Mouse (Mus musculus) forebrain, embryonic 16.5 days (tissue): ENCODE results near the gene Fli1. TPM values are rescaled to one million over a fixed set of nuclear protein-coding genes. Genes with fewer than 3 reads are reported as not detected.

ENCODE experiments used
- ATAC-seq: fragments of 200-750 bp; cut with Nextera tagmentation; 2 replicates; pipeline ENCODE4 v1.8.0; 2017; ENCODE audit warnings: mild to moderate bottlenecking, moderate library complexity
- H3K27ac ChIP-seq: fragments of 300-500 bp; sonication (generic); 2 replicates; pipeline ENCODE4 v1.5.1; 2014; ENCODE audit warnings: low read length, control low read depth
- H3K27me3 ChIP-seq: fragments of 300-500 bp; sonication (generic); replicated peaks from 2 replicates; pipeline ENCODE4 v1.6.1; 2014; ENCODE audit warnings: low read length; ENCODE audit not compliant: control insufficient read depth, insufficient read depth
- H3K36me3 ChIP-seq: fragments of 300-500 bp; sonication (generic); 2 replicates; pipeline ENCODE4 v1.6.1; 2014; ENCODE audit not compliant: control insufficient read depth, insufficient read depth
- H3K4me1 ChIP-seq: fragments of 300-500 bp; sonication (generic); replicated peaks from 2 replicates; pipeline ENCODE4 v1.6.1; 2014; ENCODE audit warnings: low read length; ENCODE audit not compliant: control insufficient read depth, insufficient read depth
- H3K4me2 ChIP-seq: fragments of 300-500 bp; sonication (generic); 2 replicates; pipeline ENCODE4 v1.6.1; 2014; ENCODE audit warnings: mild to moderate bottlenecking, low read length, control low read depth
- H3K4me3 ChIP-seq: fragments of 300-500 bp; sonication (generic); replicated peaks from 2 replicates; pipeline ENCODE4 v1.5.1; 2014; ENCODE audit warnings: mild to moderate bottlenecking, low read length, control low read depth
- H3K9ac ChIP-seq: fragments of 300-500 bp; sonication (generic); replicated peaks from 2 replicates; pipeline ENCODE4 v1.6.1; 2014; ENCODE audit warnings: low read depth, low read length, control low read depth
- H3K9me3 ChIP-seq: fragments of 300-500 bp; sonication (generic); 2 replicates; pipeline ENCODE4 v1.6.1; 2016; ENCODE audit warnings: low read length; ENCODE audit not compliant: control insufficient read depth
- WGBS: fragments of 180-500 bp; shearing (Covaris S2); extraction: QIAGEN DNeasy Blood & Tissue Kit; methylation state at CpG from one replicate; pipeline ENCODE4 v1.1.7; 2014; 5-methylcytosine and 5-hydroxymethylcytosine counted together
- polyA plus RNA-seq: library from polyadenylated mRNA; unstranded; fragments of >200 nt; fragmentation: Nextera tagmentation; extraction: Ambion mirVana; gene quantifications from 2 replicates; pipeline ENCODE4 v1.2.1, GENCODE M21; 2015

Fli1 gene
- polyA plus RNA-seq, 1 experiment from 2014 or later, result 7.3 TPM

GRCm38 (mm10) chr9:32531588-32531987 is 11.1 kb downstream of the Fli1 start:
- 94% methylated on average over 4 of the region's 4 CpGs for WGBS
- no peak overlapping the region for H3K4me2 ChIP-seq
- H3K27ac ChIP-seq, result no peak overlapping the region
- no peaks in the 10 kb centered on the region for H3K36me3 ChIP-seq
- no peak overlapping the region for H3K9ac ChIP-seq
- H3K4me1 ChIP-seq, result no peaks in the 10 kb centered on the region
- H3K27me3 ChIP-seq, result no peaks in the 10 kb centered on the region
- no peaks in the 10 kb centered on the region for H3K9me3 ChIP-seq
- H3K4me3 ChIP-seq, result no peak overlapping the region
- no peak for ATAC-seq

DNA sequence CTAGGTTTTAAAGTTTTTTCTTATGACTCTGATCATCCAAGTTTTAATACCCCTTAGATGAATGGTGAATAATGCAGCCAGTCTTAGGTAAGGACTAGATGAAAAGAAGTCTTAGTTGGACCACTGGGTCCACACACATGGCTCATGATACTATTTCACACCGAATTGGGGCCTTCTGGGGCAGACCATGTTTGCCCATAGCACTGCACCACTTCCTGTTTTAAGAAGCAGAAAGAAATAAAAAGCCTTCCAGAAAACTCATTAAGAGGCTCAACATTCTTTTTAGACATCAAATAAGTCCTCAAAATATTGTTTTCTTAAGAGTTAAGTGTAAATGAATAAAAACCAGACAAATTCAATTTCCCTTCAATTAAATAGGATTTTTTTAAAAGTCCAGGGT is 11.7 kb downstream of the Fli1 start:
- ATAC-seq, result no peak
- Histone ChIP-seq H3K4me3 (no peak overlapping the region), H3K27me3 (no peaks in the 10 kb centered on the region), H3K9ac (no peak overlapping the region), H3K27ac (no peak overlapping the region), H3K4me2 (no peak overlapping the region), H3K9me3 (no peaks in the 10 kb centered on the region), H3K4me1 (no peaks in the 10 kb centered on the region), H3K36me3 (no peaks in the 10 kb centered on the region)
- WGBS, result 85% methylated on average over 1 of the region's 1 CpGs

- Histone ChIP-seq H3K9me3 (no peaks in the 10 kb centered on the region), H3K4me1 (no peaks in the 10 kb centered on the region), H3K4me2 (no peak overlapping the region), H3K27ac (no peak overlapping the region), H3K4me3 (no peak overlapping the region), H3K9ac (no peak overlapping the region), H3K27me3 (no peaks in the 10 kb centered on the region), H3K36me3 (no peaks in the 10 kb centered on the region)
- 25% methylated on average over 5 of the region's 5 CpGs for WGBS
- no peak for ATAC-seq
These were observed 12.5 kb downstream of the Fli1 start for GRCm38 (mm10) chr9:32530188-32530587.

GRCm38 (mm10) chr9:32529594-32529993 is 13.1 kb downstream of the Fli1 start:
- H3K4me1 ChIP-seq, result no peaks in the 10 kb centered on the region
- no peaks in the 10 kb centered on the region for H3K9me3 ChIP-seq
- no peaks in the 10 kb centered on the region for H3K36me3 ChIP-seq
- no peak overlapping the region for H3K4me2 ChIP-seq
- no peak overlapping the region for H3K4me3 ChIP-seq
- no peaks in the 10 kb centered on the region for H3K27me3 ChIP-seq
- H3K27ac ChIP-seq, result no peak overlapping the region
- ATAC-seq, result no peak
- no peak overlapping the region for H3K9ac ChIP-seq
- 90% methylated on average over 5 of the region's 5 CpGs for WGBS

- no peaks in the 10 kb centered on the region for H3K27me3 ChIP-seq
- H3K4me1 ChIP-seq, result no peaks in the 10 kb centered on the region
- 94% methylated on average over 7 of the region's 7 CpGs for WGBS
- no peak overlapping the region for H3K4me3 ChIP-seq
- H3K9me3 ChIP-seq, result no peaks in the 10 kb centered on the region
- H3K4me2 ChIP-seq, result no peak overlapping the region
- H3K27ac ChIP-seq, result no peak overlapping the region
- ATAC-seq, result no peak
- no peaks in the 10 kb centered on the region for H3K36me3 ChIP-seq
- H3K9ac ChIP-seq, result no peak overlapping the region
These were observed 15.3 kb downstream of the Fli1 start for GRCm38 (mm10) chr9:32527329-32527728.

- no peak overlapping the region for H3K4me2 ChIP-seq
- H3K27me3 ChIP-seq, result no peaks in the 10 kb centered on the region
- no peak overlapping the region for H3K27ac ChIP-seq
- ATAC-seq, result no peak
- no peaks in the 10 kb centered on the region for H3K36me3 ChIP-seq
- H3K4me3 ChIP-seq, result no peak overlapping the region
- no peaks in the 10 kb centered on the region for H3K4me1 ChIP-seq
- WGBS, result 82% methylated on average over 5 of the region's 5 CpGs
- no peak overlapping the region for H3K9ac ChIP-seq
- H3K9me3 ChIP-seq, result no peaks in the 10 kb centered on the region
These were observed 16.9 kb downstream of the Fli1 start for GRCm38 (mm10) chr9:32525787-32526186.

GRCm38 (mm10) chr9:32522536-32523245 is 20.0 kb downstream of the Fli1 start:
- Histone ChIP-seq H3K9ac (no peak overlapping the region), H3K4me1 (no peaks in the 10 kb centered on the region), H3K9me3 (no peaks in the 10 kb centered on the region), H3K36me3 (no peaks in the 10 kb centered on the region), H3K27ac (no peak overlapping the region), H3K4me2 (no peak overlapping the region), H3K27me3 (no peaks in the 10 kb centered on the region), H3K4me3 (no peak overlapping the region)
- 68% methylated on average over 2 of the region's 2 CpGs for WGBS
- no peak for ATAC-seq

- ATAC-seq, result no peak
- WGBS, result 84% methylated on average over 3 of the region's 3 CpGs
These were observed 21.3 kb downstream of the Fli1 start for GRCm38 (mm10) chr9:32521331-32521730.

GRCm38 (mm10) chr9:32520821-32521220 is 21.8 kb downstream of the Fli1 start:
- no peak overlapping the region for H3K9ac ChIP-seq
- no peaks in the 10 kb centered on the region for H3K36me3 ChIP-seq
- no peaks in the 10 kb centered on the region for H3K27me3 ChIP-seq
- 87% methylated on average over 6 of the region's 6 CpGs for WGBS
- H3K4me3 ChIP-seq, result no peak overlapping the region
- H3K27ac ChIP-seq, result no peak overlapping the region
- no peak for ATAC-seq
- no peaks in the 10 kb centered on the region for H3K9me3 ChIP-seq
- H3K4me2 ChIP-seq, result no peak overlapping the region
- H3K4me1 ChIP-seq, result no peaks in the 10 kb centered on the region

More at GRCm38 (mm10) chr9:32521331-32521730, 21.3 kb downstream of the Fli1 start:
- Histone ChIP-seq H3K4me1 (no peaks in the 10 kb centered on the region), H3K36me3 (no peaks in the 10 kb centered on the region), H3K27ac (no peak overlapping the region), H3K4me3 (no peak overlapping the region), H3K4me2 (no peak overlapping the region), H3K9me3 (no peaks in the 10 kb centered on the region), H3K9ac (no peak overlapping the region), H3K27me3 (no peaks in the 10 kb centered on the region)
